Mouse (Mus musculus) adrenal gland (tissue): ENCODE results near the gene C530025M09Rik.

ENCODE experiments used
- intact Hi-C: fragments of 180-260 bp; cut with DNase I; formaldehyde crosslinking; loops from one replicate; pipeline ENCODE4 v1.15.1; 2025
- long read RNA-seq, 2 experiments: library from polyadenylated mRNA; unstranded; transcript quantifications; one replicate each; pipeline ENCODE4 v2.0.0; 2020; ENCODE audit warnings: borderline replicate concordance in 1 of 2; ENCODE audit not compliant: insufficient replicate concordance in 1 of 2

C530025M09Rik gene
- long read RNA-seq, experiment 1: 0 reads
- long read RNA-seq, experiment 2: 0 reads

- intact Hi-C loops: no loop called here
Observed at GRCm38 (mm10) chr2:149830536-149831458, at the start of gene C530025M09Rik. Gene C530025M09Rik (minus strand): TSS chr2:149831213.

DNA sequence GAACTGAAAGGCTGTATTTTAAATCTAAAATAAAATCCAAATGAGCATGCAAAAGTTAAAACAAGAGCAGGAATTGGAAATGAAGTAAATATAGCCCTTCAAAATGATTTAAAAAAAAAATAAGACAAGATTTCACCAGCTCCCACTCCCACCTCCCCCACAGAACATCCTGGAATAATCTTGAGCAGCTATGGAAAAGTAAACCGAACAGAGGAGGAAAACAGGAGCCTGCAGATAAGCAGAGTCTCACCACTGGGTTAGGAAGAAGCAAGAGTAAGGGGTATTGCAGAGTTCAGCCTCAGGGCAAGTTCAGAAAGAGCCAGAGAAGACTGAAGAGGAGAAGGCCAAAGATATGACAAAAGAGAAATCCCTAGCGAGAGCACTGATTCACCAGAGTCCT lies 46.9 kb upstream of the C530025M09Rik start:
- intact Hi-C loops: no loop called here

DNA sequence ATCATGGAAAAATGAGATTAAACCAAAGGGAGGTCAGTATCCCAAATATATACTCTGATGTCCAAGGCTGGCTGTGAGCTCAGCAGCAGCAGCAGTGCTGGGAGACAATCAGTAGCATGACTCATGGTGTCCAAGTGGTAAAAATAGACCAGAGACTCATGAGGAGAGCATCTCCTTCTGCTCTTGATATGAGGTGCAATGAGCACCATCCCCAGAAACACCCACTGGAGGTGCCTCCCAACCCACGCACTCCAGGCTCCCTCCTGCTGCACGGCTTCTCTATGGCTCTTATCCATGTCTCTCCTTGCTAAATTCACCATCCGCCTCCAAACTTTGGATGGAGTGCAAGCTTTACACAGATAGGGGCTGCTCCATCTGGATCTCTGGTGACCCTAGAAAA lies 42.3 kb upstream of the C530025M09Rik start:
- intact Hi-C loops: no loop called here

DNA sequence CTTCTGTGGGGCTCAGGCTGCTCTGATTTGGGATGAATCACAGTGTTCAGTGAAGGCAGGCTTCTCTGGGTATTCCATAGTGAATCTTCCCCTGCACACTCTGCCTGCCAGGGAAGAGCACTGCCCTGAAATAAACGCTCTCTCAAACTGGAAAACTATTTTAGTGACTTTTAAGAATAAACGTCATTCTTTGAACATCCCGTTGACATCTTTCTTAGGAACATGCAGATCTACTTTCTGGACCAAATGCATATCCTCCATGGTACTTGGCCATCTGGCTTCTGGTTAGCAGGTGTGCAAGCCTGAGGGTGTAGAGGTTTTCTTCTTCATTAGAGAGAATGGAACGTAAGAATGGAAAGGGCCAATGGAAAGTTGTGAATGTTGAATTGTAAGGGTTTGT lies 41.5 kb upstream of the C530025M09Rik start:
- intact Hi-C loops: no loop called here

DNA sequence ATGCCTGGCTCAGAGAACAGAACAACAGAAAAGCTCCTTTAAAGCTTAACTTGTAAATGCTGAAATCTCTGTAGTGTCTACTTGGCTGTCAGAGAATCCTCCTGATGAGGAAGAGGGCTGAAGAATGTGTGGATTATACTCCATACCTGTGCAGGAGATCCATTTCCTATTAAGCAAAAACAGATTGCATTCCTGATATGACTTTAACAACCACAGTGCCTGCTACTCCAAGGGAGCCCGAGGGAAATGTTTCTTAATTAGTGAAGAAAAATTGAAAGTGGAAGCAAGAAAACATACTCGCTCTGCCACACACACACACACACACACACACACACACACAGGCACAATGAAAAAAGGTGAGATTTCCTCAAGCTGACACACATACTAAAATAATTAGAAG lies 39.5 kb upstream of the C530025M09Rik start:
- intact Hi-C loops: no loop called here

DNA sequence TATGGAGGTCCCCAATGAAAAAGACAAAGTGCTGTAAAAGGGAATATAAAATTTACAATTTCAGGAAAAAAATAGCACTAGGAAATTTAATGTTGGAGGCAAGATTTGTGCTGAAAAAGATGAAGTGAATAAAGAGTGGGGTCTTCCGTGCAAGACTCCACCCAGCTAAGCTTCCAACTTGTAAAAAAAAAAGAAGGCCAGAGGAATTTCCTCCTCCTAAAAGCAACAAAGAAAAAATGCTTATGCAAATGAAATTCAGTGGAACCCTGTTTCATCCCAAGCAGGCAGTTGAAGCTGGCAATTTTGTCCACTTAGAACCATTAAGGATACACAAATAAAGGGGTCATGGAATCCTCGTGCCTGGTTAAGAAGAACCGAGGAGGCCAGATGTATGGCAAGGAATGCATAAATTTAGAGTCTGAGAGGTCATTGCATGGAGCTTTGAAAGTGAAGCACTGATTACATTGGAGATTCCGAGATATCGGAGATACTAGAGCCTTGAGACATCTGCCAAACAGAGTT lies 35.0 kb upstream of the C530025M09Rik start:
- intact Hi-C loops: no loop called here

DNA sequence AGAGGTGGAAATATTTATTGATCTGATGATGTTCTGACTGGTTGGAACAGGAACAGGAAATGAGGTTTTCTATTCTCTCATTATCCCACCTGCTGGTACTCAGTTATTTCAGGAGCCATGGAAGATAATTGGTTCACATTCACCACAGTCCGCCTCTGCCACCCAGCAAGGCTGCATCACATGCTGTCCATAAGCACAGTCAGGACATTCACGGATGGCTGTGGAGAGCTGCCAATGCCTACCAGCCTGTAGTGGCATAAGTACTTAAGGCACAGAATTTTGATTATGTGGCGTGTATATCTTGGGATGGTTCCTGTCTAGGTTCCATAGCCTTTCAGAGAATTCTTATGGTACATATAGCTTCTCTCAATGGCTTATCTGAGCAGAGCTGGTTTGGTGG lies 30.0 kb upstream of the C530025M09Rik start:
- intact Hi-C loops: no loop called here

DNA sequence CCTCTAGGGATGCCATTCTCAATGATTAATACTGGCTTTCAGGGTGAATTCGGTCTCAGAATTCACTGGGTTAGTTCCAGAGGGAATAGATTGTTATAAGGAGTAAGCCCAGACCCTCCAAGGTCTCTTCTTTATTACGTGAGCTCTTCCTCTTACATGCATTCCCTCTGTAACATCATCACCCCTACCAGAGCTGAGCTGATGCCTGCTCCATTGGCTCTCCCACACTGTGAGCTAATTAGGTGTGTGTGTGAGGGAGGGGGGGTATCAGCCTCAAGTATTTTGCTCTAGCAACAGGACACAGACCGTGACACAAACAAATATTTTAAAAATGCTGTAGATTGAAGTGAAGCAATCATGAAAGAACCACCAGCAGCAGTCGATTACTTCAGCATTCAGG lies 17.8 kb upstream of the C530025M09Rik start:
- intact Hi-C loops: no loop called here

DNA sequence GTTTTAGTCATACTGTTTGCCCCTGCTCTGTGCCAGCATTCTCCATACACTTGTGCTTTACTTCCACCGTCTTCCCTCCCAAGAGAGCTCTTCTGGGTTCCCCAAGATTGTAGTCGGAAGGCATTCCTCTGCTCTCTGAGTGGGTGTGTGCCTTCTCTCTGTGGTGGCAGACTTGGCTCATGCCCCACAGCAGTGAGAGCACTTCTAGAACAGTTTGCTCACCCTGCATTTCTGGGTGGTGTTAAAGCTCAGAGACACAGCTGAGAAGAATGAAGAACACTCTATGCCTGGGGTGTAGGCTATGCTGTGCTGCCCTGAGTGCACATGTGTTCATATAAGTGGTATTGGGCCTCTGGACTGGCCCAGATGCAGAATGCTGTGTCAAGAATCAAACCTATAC lies 13.6 kb upstream of the C530025M09Rik start:
- intact Hi-C loops: no loop called here

DNA sequence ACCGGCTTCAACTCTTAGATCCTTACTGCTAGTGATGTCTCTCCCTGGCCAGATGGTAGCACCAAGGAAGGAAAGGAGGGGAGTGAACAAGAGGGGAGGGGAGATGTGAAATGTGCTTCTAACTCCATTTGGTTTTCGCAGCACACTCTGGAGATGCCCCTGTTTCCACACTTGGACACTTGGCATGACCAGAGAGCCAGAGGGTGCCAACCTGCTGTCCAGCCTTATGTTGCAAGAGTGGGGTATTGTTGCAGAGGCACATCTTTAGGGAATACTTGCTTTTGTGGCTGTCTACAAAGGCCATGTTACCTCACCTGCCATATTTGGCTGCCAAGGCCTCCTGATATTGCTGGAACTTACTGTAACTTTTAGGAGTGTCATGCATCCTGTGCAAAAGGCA lies 8.7 kb upstream of the C530025M09Rik start:
- intact Hi-C loops: no loop called here

GRCm38 (mm10) chr2:149836471-149837135 lies 5.6 kb upstream of the C530025M09Rik start:
- intact Hi-C loops: no loop called here

DNA sequence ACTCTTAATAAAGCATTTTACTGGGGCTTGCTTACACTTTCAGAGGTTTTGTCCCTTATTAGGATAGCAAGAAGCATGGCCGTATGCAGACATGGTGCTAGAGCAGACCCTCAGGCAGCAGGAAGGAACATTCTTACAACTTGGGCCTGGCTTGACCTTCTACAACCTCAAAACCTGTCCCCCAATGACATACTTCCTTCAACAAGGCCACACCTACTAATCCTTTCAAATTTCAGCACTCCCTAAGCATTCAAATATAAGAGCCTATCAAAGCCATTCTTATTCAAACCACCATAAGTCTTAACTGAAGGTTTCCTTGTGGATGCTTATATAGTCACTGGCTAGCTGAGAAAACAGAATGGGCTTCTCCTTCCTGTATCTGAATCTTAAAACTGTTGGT lies 4.1 kb upstream of the C530025M09Rik start:
- intact Hi-C loops: no loop called here

DNA sequence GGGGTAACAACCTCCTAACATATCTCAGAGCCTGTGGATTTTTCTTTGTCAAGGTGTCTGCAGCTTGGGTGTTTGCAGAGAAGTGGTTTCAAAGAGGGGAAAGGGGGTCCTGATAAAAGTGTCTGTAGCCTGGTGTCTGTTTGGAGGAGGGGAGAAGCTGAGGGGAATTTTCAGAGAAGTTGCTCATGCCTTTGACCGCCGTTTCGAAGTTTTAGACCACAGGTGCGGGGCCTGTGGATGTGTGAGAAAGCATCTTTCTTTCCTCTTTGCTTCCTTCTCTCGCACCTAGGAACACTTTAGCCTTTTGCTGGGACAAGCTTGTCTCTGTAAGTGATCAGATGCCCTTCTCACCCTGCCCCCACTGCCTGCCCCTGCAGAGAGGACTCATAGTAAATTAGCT lies 1.3 kb upstream of the C530025M09Rik start:
- intact Hi-C loops: no loop called here

GRCm38 (mm10) chr2:149831459-149832245 lies 639 bp upstream of the C530025M09Rik start:
- intact Hi-C loops: no loop called here

- intact Hi-C loops: no loop called here
Observed at GRCm38 (mm10) chr2:149829955-149830535, 968 bp downstream of the C530025M09Rik start.

GRCm38 (mm10) chr2:149828911-149829310 lies 2.1 kb downstream of the C530025M09Rik start, which contains the start of gene Syndig1:
Gene Syndig1 (plus strand): TSS chr2:149829211.
- intact Hi-C loops: no loop called here

GRCm38 (mm10) chr2:149820201-149820600 lies 10.8 kb downstream of the C530025M09Rik start:
- intact Hi-C loops: no loop called here

DNA sequence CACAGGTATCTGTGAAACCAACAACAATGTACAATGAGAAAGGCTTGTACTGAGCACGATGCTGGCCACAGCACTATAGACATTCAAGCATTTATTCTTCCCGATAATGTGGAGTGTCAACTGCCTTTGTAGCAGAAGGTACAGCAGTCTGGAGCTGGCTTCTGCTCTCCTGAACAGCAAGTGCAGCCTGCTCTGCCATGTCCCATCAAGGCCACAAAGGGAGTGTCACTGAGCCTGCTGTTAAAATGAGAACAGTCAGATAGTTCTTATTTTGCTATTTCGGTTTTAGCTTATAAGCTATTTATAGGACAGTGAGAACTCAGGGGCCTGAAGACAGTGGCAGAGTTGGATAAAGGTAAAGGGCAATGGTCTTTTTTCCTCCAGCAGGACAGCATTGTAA lies 11.3 kb downstream of the C530025M09Rik start:
- intact Hi-C loops: no loop called here

DNA sequence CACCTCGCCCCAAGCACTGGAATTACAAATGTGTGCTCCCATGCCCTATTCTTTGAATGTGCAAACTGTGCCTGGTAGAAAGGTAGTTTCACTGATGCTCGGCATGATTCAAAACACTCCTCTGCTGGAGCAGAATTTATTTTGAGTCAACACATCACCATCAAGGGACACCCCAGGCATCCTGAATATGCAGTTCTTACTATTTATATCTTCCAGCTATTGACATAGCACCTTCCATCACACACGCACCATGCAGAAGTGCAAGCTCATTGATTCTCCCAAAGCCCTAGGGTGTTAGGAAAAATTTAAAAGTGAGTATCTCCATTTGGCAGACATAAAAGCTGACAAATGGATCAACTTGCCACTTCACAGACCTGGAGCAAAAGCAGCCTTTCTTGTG lies 12.6 kb downstream of the C530025M09Rik start:
- intact Hi-C loops: no loop called here

DNA sequence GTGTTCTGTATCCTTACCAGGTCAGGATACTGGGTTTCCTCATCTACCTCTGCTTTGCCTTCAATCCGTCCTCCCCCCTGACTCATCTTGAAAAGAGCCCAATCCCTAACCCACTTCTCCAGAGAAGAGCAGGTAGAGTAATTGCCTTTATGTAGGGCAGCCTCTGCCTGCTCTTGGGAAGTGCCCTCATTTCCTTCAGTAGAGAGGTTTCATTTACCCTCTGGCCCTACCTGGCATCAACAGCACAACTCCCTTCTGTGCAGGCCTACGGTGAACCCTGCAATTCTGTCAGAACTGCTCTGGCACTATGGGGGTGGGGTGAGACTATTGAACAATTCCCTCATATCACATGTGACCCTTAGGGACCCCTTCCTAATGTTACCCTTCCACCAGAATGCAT lies 18.1 kb downstream of the C530025M09Rik start:
- intact Hi-C loops: no loop called here

DNA sequence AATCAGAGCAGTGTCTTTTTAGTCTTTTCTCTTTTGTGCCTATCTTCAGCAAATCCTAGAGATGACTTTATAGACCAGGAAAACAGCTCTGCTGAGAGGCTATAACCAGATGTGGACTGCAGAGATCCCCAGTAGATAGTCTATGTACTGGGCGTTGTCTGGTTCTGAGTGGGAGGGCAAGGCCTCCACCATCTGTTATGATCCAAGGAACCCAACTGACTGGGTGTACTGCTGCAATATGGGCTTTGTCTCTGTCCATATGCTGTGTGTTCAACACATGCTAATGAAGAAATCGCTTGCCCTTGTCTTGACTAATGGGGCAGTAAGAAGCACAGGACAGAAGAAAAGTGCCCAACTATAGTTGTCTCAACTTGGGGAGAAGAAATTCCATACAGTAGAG lies 25.8 kb downstream of the C530025M09Rik start:
- intact Hi-C loops: no loop called here
